Mouse (Mus musculus) E14TG2a.4 (cell line): ENCODE results near the gene Ppan.

Experiments
- H3K27me3 ChIP-seq: 2 replicates; pipeline ENCODE4 v1.6.1; 2014; ENCODE audit warnings: low read length, control low read depth; ENCODE audit not compliant: insufficient read depth
- H3K36me3 ChIP-seq: 2 replicates; pipeline ENCODE4 v1.6.1; 2014; ENCODE audit warnings: low read length, control low read depth; ENCODE audit not compliant: insufficient read depth
- H3K4me1 ChIP-seq: replicated peaks from 2 replicates; pipeline ENCODE4 v1.6.1; 2014; ENCODE audit warnings: low read depth, low read length, control low read depth
- H3K4me3 ChIP-seq: replicated peaks from 2 replicates; pipeline ENCODE4 v1.5.1; 2014; ENCODE audit warnings: mild to moderate bottlenecking, low read length
- H3K9me3 ChIP-seq: 2 replicates; pipeline ENCODE4 v1.6.1; 2014; ENCODE audit warnings: low read length, control low read depth
- CTCF ChIP-seq: conservative IDR thresholded peaks from 2 replicates; pipeline ENCODE4 v1.5.1; 2014; ENCODE audit warnings: low read length
- NANOG ChIP-seq: IDR thresholded peaks from 2 replicates; pipeline ENCODE4 v1.6.1; 2014; ENCODE audit warnings: borderline replicate concordance, low read length, mixed read lengths
- POU5F1 ChIP-seq: IDR thresholded peaks from 2 replicates; pipeline ENCODE4 v1.6.1; 2014; ENCODE audit warnings: low read length, borderline replicate concordance

Ppan gene

DNA sequence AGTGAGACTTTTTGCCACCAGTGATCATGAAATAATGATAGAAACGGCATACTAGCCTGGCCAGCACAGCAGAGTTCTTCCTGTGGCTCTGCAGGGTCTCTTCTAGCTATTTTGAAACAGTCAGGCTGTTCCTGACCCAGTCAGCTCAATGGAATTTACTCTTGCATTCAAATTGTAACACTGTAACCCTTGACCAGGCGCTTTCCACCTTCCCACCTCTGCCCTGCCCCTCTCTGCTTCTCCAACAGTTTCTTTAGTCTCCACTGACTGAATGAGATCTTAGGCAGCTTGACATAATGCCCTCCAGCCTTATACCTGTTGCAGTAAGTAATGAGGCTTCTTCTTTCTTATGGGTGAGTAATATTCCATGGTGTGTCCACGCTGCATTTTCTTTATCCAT is 21.1 kb upstream of the Ppan start:
- Histone ChIP-seq H3K36me3 (peaks cover 25% of the 10 kb centered on the region), H3K27me3 (peaks cover 33% of the 10 kb centered on the region), H3K4me1 (peaks cover 31% of the 10 kb centered on the region), H3K9me3 (no peaks in the 10 kb centered on the region), H3K4me3 (no peak overlapping the region)
- no peak for TF ChIP-seq CTCF
- no peak for TF ChIP-seq POU5F1
- TF ChIP-seq NANOG = no peak

- peaks cover 29% of the 10 kb centered on the region for H3K4me1 ChIP-seq
- no peaks in the 10 kb centered on the region for H3K9me3 ChIP-seq
- peak within 1 kb of the TSS; percentile 84 for H3K4me3 ChIP-seq
- peaks cover 33% of the 10 kb centered on the region for H3K27me3 ChIP-seq
- no peak for TF ChIP-seq NANOG
- TF ChIP-seq CTCF = no peak
- TF ChIP-seq POU5F1 = no peak
- peaks cover 41% of the 10 kb centered on the region for H3K36me3 ChIP-seq
Measured at GRCm38 (mm10) chr9:20868448-20869001, 19.4 kb upstream of the Ppan start, which contains the start of gene A230050P20Rik. Gene A230050P20Rik (plus strand): TSS chr9:20868642.

- Histone ChIP-seq H3K9me3 (no peaks in the 10 kb centered on the region), H3K4me3 (peak overlapping the region; percentile 84), H3K27me3 (peaks cover 33% of the 10 kb centered on the region), H3K36me3 (peaks cover 48% of the 10 kb centered on the region), H3K4me1 (peaks cover 30% of the 10 kb centered on the region)
- TF ChIP-seq NANOG = no peak
- no peak for TF ChIP-seq CTCF
- no peak for TF ChIP-seq POU5F1
Measured at GRCm38 (mm10) chr9:20869246-20869645, 18.7 kb upstream of the Ppan start.

- Histone ChIP-seq H3K4me3 (no peak overlapping the region), H3K36me3 (peaks cover 56% of the 10 kb centered on the region), H3K9me3 (no peaks in the 10 kb centered on the region), H3K27me3 (peaks cover 33% of the 10 kb centered on the region), H3K4me1 (peaks cover 43% of the 10 kb centered on the region)
- TF ChIP-seq CTCF = peak; percentile 59
- TF ChIP-seq POU5F1 = no peak
- TF ChIP-seq NANOG = no peak
Measured at GRCm38 (mm10) chr9:20870211-20871173, 17.5 kb upstream of the Ppan start.

DNA sequence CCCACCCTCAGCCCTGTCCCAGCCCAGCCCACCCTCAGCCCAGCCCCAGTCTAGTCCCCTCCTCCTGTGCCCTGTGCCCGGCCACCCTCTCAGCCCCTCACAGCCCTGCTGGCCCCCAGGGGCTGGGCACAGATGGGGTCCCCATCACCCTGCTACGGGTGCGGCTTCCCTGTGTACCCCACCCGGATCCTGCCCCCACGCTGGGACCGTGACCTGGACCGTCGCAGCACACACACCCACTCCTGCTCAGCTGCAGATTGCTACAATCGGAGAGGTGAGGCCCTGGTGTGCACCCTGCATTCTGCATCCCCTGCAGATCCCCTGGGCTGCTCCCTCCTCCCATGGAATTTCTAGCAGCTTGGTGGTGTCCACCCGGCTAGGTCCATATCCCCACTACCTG is 15.0 kb upstream of the Ppan start:
- no peak for TF ChIP-seq NANOG
- no peak for TF ChIP-seq POU5F1
- no peak for TF ChIP-seq CTCF
- Histone ChIP-seq H3K4me1 (peaks cover 56% of the 10 kb centered on the region), H3K9me3 (no peaks in the 10 kb centered on the region), H3K27me3 (peaks cover 20% of the 10 kb centered on the region), H3K4me3 (no peak overlapping the region), H3K36me3 (peaks cover 58% of the 10 kb centered on the region)

GRCm38 (mm10) chr9:20873521-20873920 is 14.5 kb upstream of the Ppan start:
- TF ChIP-seq NANOG (no peak), CTCF (no peak), POU5F1 (no peak)
- H3K4me1 ChIP-seq = peaks cover 57% of the 10 kb centered on the region

GRCm38 (mm10) chr9:20875021-20875790 is 12.8 kb upstream of the Ppan start:
- no peak for TF ChIP-seq POU5F1
- TF ChIP-seq NANOG = no peak
- TF ChIP-seq CTCF = no peak
- Histone ChIP-seq H3K9me3 (peaks cover 9% of the 10 kb centered on the region), H3K36me3 (peaks cover 50% of the 10 kb centered on the region), H3K4me3 (no peak overlapping the region), H3K27me3 (peaks cover 1% of the 10 kb centered on the region; the same call in 1 of the 2 replicates), H3K4me1 (peaks cover 51% of the 10 kb centered on the region)

More at GRCm38 (mm10) chr9:20873521-20873920, 14.5 kb upstream of the Ppan start:
- H3K4me3 ChIP-seq = no peak overlapping the region
- peaks cover 16% of the 10 kb centered on the region for H3K27me3 ChIP-seq
- H3K36me3 ChIP-seq = peaks cover 58% of the 10 kb centered on the region
- H3K9me3 ChIP-seq = no peaks in the 10 kb centered on the region

GRCm38 (mm10) chr9:20876318-20877117 is 11.5 kb upstream of the Ppan start:
- TF ChIP-seq POU5F1 = no peak
- TF ChIP-seq NANOG = no peak
- TF ChIP-seq CTCF = no peak
- no peaks in the 10 kb centered on the region for H3K27me3 ChIP-seq
- H3K36me3 ChIP-seq = peaks cover 37% of the 10 kb centered on the region
- peak overlapping the region; percentile 73; the same call in 1 of the 2 replicates for H3K4me3 ChIP-seq
- H3K9me3 ChIP-seq = peaks cover 22% of the 10 kb centered on the region
- peaks cover 38% of the 10 kb centered on the region for H3K4me1 ChIP-seq
